ENCODE assay signal across 9 mouse cellular contexts in genomic region chr12:40837597-40838337, GRCm38 (mm10).
DNase-seq lines count a peak whose midpoint lies in the region; ATAC-seq lines count a peak whose summit lies in the region.
"Had no signal": no experiment of that assay in that cellular context is flagged by ENCODE, and none has a peak within 500 bp of the region (broad histone marks: within the 10 kb centered on the region; RNA-seq: fewer than 3 reads in every experiment).

No protein-coding gene starts in this region.

- no peak overlapping the region for H3K27ac ChIP-seq in limb, embryonic 10.5 days
- H3K27ac ChIP-seq in midbrain, embryonic 16.5 days (ENCODE audit: low read length): 0 out of 2 replicates have a peak overlapping the region, but pooled peaks have one; percentile 47

- 0 out of 2 replicates have a peak, but pooled peaks cover 7% of the 10 kb centered on the region for H3K36me3 ChIP-seq in limb, embryonic 10.5 days
- peaks cover 13% of the 10 kb centered on the region for H3K36me3 ChIP-seq in midbrain, embryonic 16.5 days (ENCODE audit: control insufficient read depth, insufficient read depth, low read length)

- no peak overlapping the region for H3K9ac ChIP-seq in midbrain, embryonic 16.5 days (ENCODE audit: low read depth, low read length)

- H3K4me3 ChIP-seq in limb, embryonic 10.5 days: no peak overlapping the region
- no peak overlapping the region for H3K4me3 ChIP-seq in midbrain, embryonic 16.5 days (ENCODE audit: low read depth, low read length)
- H3K4me3 ChIP-seq: erythroblast, embryonic 14.5 days had no signal

- H3K4me1 ChIP-seq in limb, embryonic 10.5 days: peaks cover 5% of the 10 kb centered on the region
- peaks cover 7% of the 10 kb centered on the region for H3K4me1 ChIP-seq in midbrain, embryonic 16.5 days (ENCODE audit: control insufficient read depth, insufficient read depth, low read length)

- 6% methylated on average over 8 of the region's 8 CpGs for WGBS in limb, embryonic 10.5 days
- WGBS in midbrain, embryonic 16.5 days: 3% methylated on average over 8 of the region's 8 CpGs

- no peak overlapping the region for H3K4me2 ChIP-seq in midbrain, embryonic 16.5 days (ENCODE audit: low read length)

- ATAC-seq in granulocyte monocyte progenitor cell, adult 5-6 weeks (replicated peaks; ENCODE audit: poor library complexity, severe bottlenecking): peak; percentile 83
- ATAC-seq in midbrain, embryonic 16.5 days: peak; percentile 68

- DNase-seq in CD4-positive helper T cell, adult 2 months (ENCODE audit: low read depth, low spot score): peak; percentile 45
- DNase-seq in adrenal gland, adult 8-10 months: peak; percentile 26
- DNase-seq in embryo, embryonic 11.5 days (ENCODE audit: low read depth, low spot score): peak; percentile 56
- DNase-seq in kidney, adult 9 months: peak; percentile 65
- peak; percentile 79 for DNase-seq in limb, embryonic 10.5 days (ENCODE audit: low spot score)
- peak; percentile 54 to 76 for DNase-seq in spleen, postnatal 4 days (ENCODE audit: low spot score in 2 of 2)

- no peaks in the 10 kb centered on the region for H3K9me3 ChIP-seq in limb, embryonic 10.5 days (replicated peaks)
- no peaks in the 10 kb centered on the region for H3K9me3 ChIP-seq in midbrain, embryonic 16.5 days (replicated peaks; ENCODE audit: control insufficient read depth, low read length, poor library complexity, severe bottlenecking)

- no peaks in the 10 kb centered on the region for H3K27me3 ChIP-seq in limb, embryonic 10.5 days (ENCODE audit: low read depth, poor library complexity, severe bottlenecking)
- H3K27me3 ChIP-seq in midbrain, embryonic 16.5 days (ENCODE audit: control insufficient read depth, insufficient read depth, low read depth, low read length): no peaks in the 10 kb centered on the region

Comparison
In these comparisons a context has a peak if more than half of its experiments do, and no peak if none do; other contexts are left out.
1. DNase-seq: peak in every context shown above with its lines; median percentile 79 in limb, embryonic 10.5 days; 65 in kidney, adult 9 months; 65 in spleen, postnatal 4 days; 56 in embryo, embryonic 11.5 days; 45 in CD4-positive helper T cell, adult 2 months; 26 in adrenal gland, adult 8-10 months.